Mouse (Mus musculus): ENCODE measurements around the gene Abca2.

Gene Abca2

DNA sequence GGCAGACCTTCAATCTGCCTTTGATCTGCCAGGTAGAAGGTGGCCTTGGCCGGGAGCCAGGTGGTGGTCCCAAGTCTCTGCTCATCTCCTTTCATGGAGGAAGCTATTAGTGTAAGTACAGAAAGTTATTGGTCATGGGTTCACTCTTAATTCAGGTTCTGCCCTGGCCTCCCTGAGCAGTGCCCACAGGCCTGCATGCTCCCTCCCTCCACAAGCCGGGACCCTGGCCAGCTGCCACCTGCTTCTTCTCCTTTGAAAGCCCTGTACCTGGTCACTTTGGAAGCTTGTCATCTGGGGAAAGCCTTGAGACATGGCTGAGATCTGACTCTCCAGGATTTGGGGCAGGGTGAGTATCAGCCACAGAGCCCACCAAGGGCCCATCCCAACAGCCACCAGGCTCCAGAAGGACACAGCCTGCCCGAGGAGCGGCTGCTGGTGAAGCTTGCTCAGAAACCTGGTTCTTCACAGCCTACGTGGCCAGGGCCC is 65.0 kb downstream of the Abca2 start, which contains the start of gene Lcn12:
Gene Lcn12, minus strand, starts transcription at position 436 of the 486 bp plus-strand sequence.
- DNase-seq (ENCODE audit: low read depth, low spot score), result no peak

DNA sequence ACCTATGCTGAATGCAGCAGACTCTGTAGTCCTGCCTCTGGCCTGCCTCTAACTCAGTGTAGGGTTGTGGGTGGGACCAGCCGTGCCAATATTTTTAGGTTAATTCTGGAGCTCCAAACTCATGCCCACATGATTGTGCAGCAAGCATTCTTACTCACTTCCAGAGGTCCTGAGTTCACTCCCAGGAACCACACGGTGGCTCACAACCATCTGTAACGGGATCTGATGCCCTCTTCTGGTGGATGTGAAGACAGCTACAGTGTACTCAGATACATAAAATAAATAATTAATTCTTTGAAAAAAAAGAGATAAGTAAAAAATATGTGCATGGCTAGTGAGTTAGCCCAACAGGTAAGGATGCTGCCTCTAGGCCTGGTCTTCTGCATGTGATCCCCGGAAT is 68.0 kb downstream of the Abca2 start:
- no peak for DNase-seq (ENCODE audit: low read depth, low spot score)
